Mouse (Mus musculus) monocyte, adult 59 days (primary cell): ENCODE data around the gene Eif5a2. TPM values are rescaled to one million over a fixed set of nuclear protein-coding genes. Genes with fewer than 3 reads are reported as not detected.

Experiments used
- total RNA-seq, 2 experiments: library from RNA; stranded (reverse); gene quantifications; one replicate each; pipeline ENCODE4 v1.2.4; 2023

The Eif5a2 gene
- 1 to 10 TPM; 4.5 to 4.7 TPM for total RNA-seq

DNA sequence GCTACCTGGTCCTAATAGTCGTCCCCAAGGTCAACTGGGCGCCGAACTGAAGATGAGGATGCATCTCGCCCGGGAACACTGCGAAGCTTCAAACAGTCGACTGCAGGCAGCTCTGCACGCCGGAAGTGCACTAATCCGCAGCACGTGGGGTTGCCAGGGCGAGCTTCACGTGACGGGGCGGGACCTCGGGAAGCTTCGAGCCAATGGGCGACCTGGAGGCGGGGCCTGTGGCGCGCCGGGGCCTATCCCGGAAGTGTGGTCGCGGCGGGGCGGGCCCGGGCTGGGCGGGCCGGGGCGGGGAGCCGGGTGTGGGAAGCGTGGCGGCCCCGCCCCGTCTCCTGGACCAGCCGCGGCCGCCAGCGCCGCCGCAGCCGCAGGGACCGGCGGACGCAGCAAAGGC, at the start of gene Eif5a2:
Eif5a2 (plus strand) TSS at position 283 of the 400 bp plus-strand sequence.

DNA sequence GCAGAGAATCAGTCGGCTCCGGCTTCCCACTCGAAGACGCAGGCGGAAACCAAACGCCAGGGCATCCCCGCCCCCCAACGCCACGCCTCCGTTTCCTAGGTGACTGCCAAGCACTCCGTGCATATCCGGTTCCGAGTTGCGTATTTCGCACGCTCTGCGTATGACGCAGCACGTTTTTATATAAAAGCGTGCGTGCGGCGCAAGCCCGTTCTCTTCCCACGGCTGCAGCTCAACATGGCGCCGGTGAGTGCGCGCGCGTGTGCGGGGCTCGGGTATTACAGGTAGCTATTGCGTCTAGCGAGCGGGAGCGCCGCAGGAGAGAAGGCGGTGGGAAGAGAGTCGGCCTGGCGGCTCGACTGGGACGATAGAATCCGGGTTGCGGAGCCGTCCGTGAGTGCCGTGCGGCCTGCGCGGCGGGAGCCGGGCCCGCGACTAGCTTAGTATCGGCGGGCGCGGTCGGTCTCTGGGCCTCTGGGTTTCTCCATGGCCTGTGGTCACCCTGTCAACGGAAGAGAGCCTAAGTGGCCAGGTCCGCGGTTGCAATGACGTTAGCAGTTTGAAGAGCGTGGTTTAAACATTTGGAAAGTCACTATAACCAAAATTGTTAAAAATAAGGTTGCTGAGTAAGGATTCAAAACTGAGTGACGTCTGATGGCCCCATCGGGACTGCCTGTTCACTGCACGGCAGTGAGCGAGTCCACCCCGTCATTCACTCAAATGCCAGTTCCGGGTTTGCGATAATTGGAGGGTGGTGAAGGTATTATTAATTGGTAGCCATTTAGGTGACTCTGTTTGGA, 24.4 kb downstream of the Eif5a2 start, which contains the start of gene Rpl22l1:
Rpl22l1 (plus strand) TSS at position 136 of the 797 bp plus-strand sequence.

Other genes starting within 250 kb of the Eif5a2 start
- not detected for gene Slc2a2, start 83.4 kb upstream of the Eif5a2 start, total RNA-seq
- gene Rpl22l1, start 24.2 kb downstream of the Eif5a2 start, total RNA-seq = 100 to 1,000 TPM; 164 to 185 TPM
- not detected for gene Gm1527, start 111.3 kb downstream of the Eif5a2 start, total RNA-seq